Comparison of ENCODE assay signal across 25 mouse cellular contexts in genomic region chr19:7775306-7775705, GRCm38 (mm10). TPM values are rescaled to one million over a fixed set of nuclear protein-coding genes. Genes with fewer than 3 reads are reported as not detected.
"Had no signal": no experiment of that assay in that cellular context is flagged by ENCODE, and none has a peak within 500 bp of the region (broad histone marks: within the 10 kb centered on the region; RNA-seq: fewer than 3 reads in every experiment).

No protein-coding gene starts in this region.

- DNase-seq: lung, postnatal 14 days; retina, postnatal 1 day; right cerebral cortex, postnatal 4 days; spleen, adult 18-20 months; thymus, adult 2 months; thymus, postnatal 25 days had no signal

- H3K27ac ChIP-seq: left cerebral cortex, adult 2 months; limb, embryonic 10.5 days; liver, embryonic 12.5 days; lung, embryonic 15.5 days; macrophage; midbrain, embryonic 15.5 days; neural tube, embryonic 12.5 days had no signal

- H3K36me3 ChIP-seq: limb, embryonic 10.5 days; liver, embryonic 12.5 days; lung, embryonic 15.5 days; midbrain, embryonic 15.5 days; neural tube, embryonic 12.5 days had no signal

- H3K4me3 ChIP-seq: left cerebral cortex, adult 2 months; limb, embryonic 10.5 days; liver, embryonic 12.5 days; lung, embryonic 15.5 days; megakaryocyte, embryonic 14.5 days; midbrain, embryonic 15.5 days; neural tube, embryonic 12.5 days had no signal

- H3K27me3 ChIP-seq: liver, embryonic 12.5 days; lung, embryonic 15.5 days; megakaryocyte, embryonic 14.5 days; midbrain, embryonic 15.5 days; neural tube, embryonic 12.5 days had no signal

- H3K4me1 ChIP-seq: limb, embryonic 10.5 days; liver, embryonic 12.5 days; lung, embryonic 15.5 days; megakaryocyte, embryonic 14.5 days; midbrain, embryonic 15.5 days; neural tube, embryonic 12.5 days had no signal

RNA-seq across cellular contexts. Expression of gene Slc22a26, which starts 27.2 kb away (rescaled TPM):
- total RNA-seq: layer of hippocampus, postnatal 14 days; left cerebral cortex, adult 2 months; left cerebral cortex, postnatal 14 days; monocyte, adult 5-6 weeks had no signal
- polyA plus RNA-seq: hindbrain, embryonic 16.5 days; inflammation-experienced regulatory T-cells, adult 6 months; intestine, postnatal 0 days; limb, embryonic 10.5 days; limb, embryonic 14.5 days; liver, embryonic 12.5 days; liver, embryonic 16.5 days; lung, embryonic 15.5 days; macrophage; midbrain, embryonic 11.5 days; midbrain, embryonic 15.5 days; neural tube, embryonic 12.5 days; stomach, embryonic 14.5 days; thymus, adult 2 months; urinary bladder, adult 2 months had no signal
